Mouse (Mus musculus) myocyte (in vitro differentiated cells): ENCODE data around the gene Src. TPM values are rescaled to one million over a fixed set of nuclear protein-coding genes. Genes with fewer than 3 reads are reported as not detected.

Experiments used
- H3K27me3 ChIP-seq: one replicate; pipeline ENCODE4 v1.6.1; 2011; ENCODE audit not compliant: control insufficient read depth, insufficient read depth, insufficient read length
- H3K36me3 ChIP-seq: one replicate; pipeline ENCODE4 v1.6.1; 2011; ENCODE audit not compliant: control insufficient read depth, insufficient read depth
- H3K4me2 ChIP-seq: one replicate; pipeline ENCODE4 v1.6.1; 2011; ENCODE audit warnings: low read depth, control low read depth
- H3K4me3 ChIP-seq: one replicate; pipeline ENCODE4 v1.5.1; 2011; ENCODE audit warnings: mild to moderate bottlenecking, control low read depth, moderate library complexity
- H3K79me2 ChIP-seq: one replicate; pipeline ENCODE4 v1.6.1; 2011; ENCODE audit not compliant: control insufficient read depth, insufficient read depth
- H3ac ChIP-seq: one replicate; pipeline ENCODE4 v1.6.1; 2011; ENCODE audit not compliant: control insufficient read depth, insufficient read length
- CEBPB ChIP-seq: IDR thresholded peaks from 2 replicates; pipeline ENCODE4 v1.6.1; 2011; ENCODE audit warnings: mild to moderate bottlenecking, moderate library complexity; ENCODE audit not compliant: poor library complexity, insufficient read depth, severe bottlenecking
- E2F4 ChIP-seq: IDR thresholded peaks from one replicate; pipeline ENCODE4 v1.6.1; 2011; ENCODE audit warnings: mild to moderate bottlenecking, control low read depth, moderate library complexity; ENCODE audit not compliant: insufficient read depth
- MAX ChIP-seq: IDR thresholded peaks from one replicate; pipeline ENCODE4 v1.6.1; 2011; ENCODE audit warnings: low read depth, mild to moderate bottlenecking, control low read depth
- MYOD1 ChIP-seq, 3 experiments: IDR thresholded peaks; one replicate each; pipeline ENCODE4 v1.6.1; 2011; ENCODE audit warnings: control low read depth in 2 of 3, low read depth in 2 of 3, mild to moderate bottlenecking in 2 of 3, moderate library complexity in 1 of 3; ENCODE audit not compliant: insufficient read length in 2 of 3, control insufficient read depth in 1 of 3
- MYOG ChIP-seq, 3 experiments: IDR thresholded peaks; one replicate each; pipeline ENCODE4 v1.6.1; 2011; ENCODE audit warnings: control low read depth in 2 of 3, low read depth in 2 of 3, mild to moderate bottlenecking in 2 of 3; ENCODE audit not compliant: insufficient read length in 2 of 3, control insufficient read depth in 1 of 3, insufficient read depth in 1 of 3
- POLR2A ChIP-seq: IDR thresholded peaks from one replicate; pipeline ENCODE4 v1.6.1; 2011; ENCODE audit warnings: low read depth, mild to moderate bottlenecking, control low read depth, moderate library complexity; ENCODE audit not compliant: insufficient read length
- POLR2AphosphoS2 ChIP-seq: IDR thresholded peaks from one replicate; pipeline ENCODE4 v1.6.1; 2011; ENCODE audit warnings: low read depth, control low read depth; ENCODE audit not compliant: insufficient read length
- REST ChIP-seq: IDR thresholded peaks from one replicate; pipeline ENCODE4 v1.6.1; 2011; ENCODE audit warnings: mild to moderate bottlenecking, control low read depth, moderate library complexity; ENCODE audit not compliant: insufficient read depth, insufficient read length
- SRF ChIP-seq: IDR thresholded peaks from one replicate; pipeline ENCODE4 v1.6.1; 2011; ENCODE audit warnings: low read depth; ENCODE audit not compliant: control insufficient read depth, insufficient read length
- TCF12 ChIP-seq: IDR thresholded peaks from one replicate; pipeline ENCODE4 v1.6.1; 2011; ENCODE audit warnings: mild to moderate bottlenecking, control low read depth; ENCODE audit not compliant: poor library complexity, insufficient read depth, severe bottlenecking
- TCF3 ChIP-seq: IDR thresholded peaks from one replicate; pipeline ENCODE4 v1.6.1; 2011; ENCODE audit warnings: low read depth, control low read depth; ENCODE audit not compliant: insufficient read length
- USF1 ChIP-seq: IDR thresholded peaks from one replicate; pipeline ENCODE4 v1.6.1; 2011; ENCODE audit warnings: low read depth, mild to moderate bottlenecking, control low read depth, moderate library complexity
- polyA plus RNA-seq: library from polyadenylated mRNA; unstranded; fragments of >200 nt; fragmentation: generic; extraction: Trizol; gene quantifications from one replicate; pipeline ENCODE4 v1.2.1, GENCODE M21; 2012; ENCODE audit warnings: missing spikeins

Src gene
- polyA plus RNA-seq, 1 experiment, result 20.3 TPM

DNA sequence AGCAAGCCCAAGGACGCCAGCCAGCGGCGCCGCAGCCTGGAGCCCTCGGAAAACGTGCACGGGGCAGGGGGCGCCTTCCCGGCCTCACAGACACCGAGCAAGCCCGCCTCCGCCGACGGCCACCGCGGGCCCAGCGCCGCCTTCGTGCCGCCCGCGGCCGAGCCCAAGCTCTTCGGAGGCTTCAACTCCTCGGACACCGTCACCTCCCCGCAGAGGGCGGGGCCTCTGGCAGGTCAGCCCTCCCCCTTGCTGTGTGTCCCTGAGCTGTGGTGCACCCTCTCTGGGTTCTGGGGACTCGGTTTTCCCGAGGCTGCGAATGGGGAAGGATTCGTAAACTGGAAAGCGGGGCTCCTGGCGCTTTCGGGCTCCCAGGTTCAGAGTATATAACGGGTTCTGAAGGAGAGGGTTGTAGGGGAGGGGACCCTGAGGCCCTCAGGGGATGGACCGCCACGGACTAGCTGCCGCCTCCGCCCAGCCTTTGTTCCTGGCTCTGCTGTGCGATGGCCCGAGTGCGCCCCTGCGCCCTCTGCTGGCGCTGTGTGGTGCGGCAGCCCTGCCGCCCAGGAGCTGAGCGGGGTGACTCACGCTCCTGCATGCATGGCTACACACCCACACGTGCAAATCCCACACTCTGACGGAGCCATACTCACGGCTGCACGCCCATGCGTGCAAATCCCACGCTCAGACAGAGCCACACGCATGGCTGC lies 39.0 kb downstream of the Src start:
- Histone ChIP-seq H3K36me3 (no peaks in the 10 kb centered on the region), H3K4me3 (peak overlapping the region; percentile 18), H3K27me3 (no peaks in the 10 kb centered on the region), H3ac (no peak overlapping the region), H3K4me2 (peak overlapping the region; percentile 61), H3K79me2 (no peaks in the 10 kb centered on the region)
- TF ChIP-seq REST, result peak; percentile 26
- peak in 1 of 3 experiments; percentile 58 for TF ChIP-seq MYOD1 (IDR thresholded peaks at IDR 0.05; ENCODE audit: control insufficient read depth in 1 of 3, insufficient read length in 2 of 3, low read depth in 2 of 3)
- TF ChIP-seq POLR2A, result peak; percentile 51
- TF ChIP-seq CEBPB, result no peak
- TF ChIP-seq POLR2AphosphoS2, result peak; percentile 26
- peak; percentile 3 for TF ChIP-seq MAX
- no peak for TF ChIP-seq E2F4
- peak; percentile 6 for TF ChIP-seq TCF3
- peak in 2 of 3 experiments; percentile 11 to 52 for TF ChIP-seq MYOG (IDR thresholded peaks at IDR 0.05; ENCODE audit: control insufficient read depth in 1 of 3, insufficient read depth in 1 of 3, insufficient read length in 2 of 3, low read depth in 2 of 3)

DNA sequence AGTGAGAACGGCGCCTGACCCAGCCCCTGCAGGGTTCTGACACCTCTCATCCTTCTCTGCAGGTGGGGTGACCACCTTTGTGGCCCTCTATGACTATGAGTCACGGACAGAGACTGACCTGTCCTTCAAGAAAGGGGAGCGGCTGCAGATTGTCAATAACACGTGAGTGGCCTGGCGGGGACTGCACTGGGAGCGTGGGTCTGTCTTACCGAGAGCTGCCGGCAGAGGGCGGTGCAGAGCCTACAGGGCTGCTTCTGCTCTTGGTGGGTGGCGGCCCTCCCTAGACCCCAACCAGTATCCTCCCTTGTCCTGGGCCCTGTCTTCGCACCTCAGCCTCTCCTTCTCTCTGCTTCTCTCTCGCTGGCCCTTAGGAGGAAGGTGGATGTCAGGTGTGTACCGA lies 40.2 kb downstream of the Src start:
- TF ChIP-seq TCF12 (no peak), MAX (no peak), POLR2AphosphoS2 (no peak), MYOG (IDR thresholded peaks at IDR 0.05; ENCODE audit: control insufficient read depth in 1 of 3, insufficient read depth in 1 of 3, insufficient read length in 2 of 3, low read depth in 2 of 3) (peak in 1 of 3 experiments; percentile 9), E2F4 (no peak), POLR2A (no peak)
- Histone ChIP-seq H3ac (no peak overlapping the region), H3K79me2 (no peaks in the 10 kb centered on the region), H3K36me3 (no peaks in the 10 kb centered on the region), H3K4me2 (no peak overlapping the region), H3K27me3 (no peaks in the 10 kb centered on the region), H3K4me3 (no peak overlapping the region)

DNA sequence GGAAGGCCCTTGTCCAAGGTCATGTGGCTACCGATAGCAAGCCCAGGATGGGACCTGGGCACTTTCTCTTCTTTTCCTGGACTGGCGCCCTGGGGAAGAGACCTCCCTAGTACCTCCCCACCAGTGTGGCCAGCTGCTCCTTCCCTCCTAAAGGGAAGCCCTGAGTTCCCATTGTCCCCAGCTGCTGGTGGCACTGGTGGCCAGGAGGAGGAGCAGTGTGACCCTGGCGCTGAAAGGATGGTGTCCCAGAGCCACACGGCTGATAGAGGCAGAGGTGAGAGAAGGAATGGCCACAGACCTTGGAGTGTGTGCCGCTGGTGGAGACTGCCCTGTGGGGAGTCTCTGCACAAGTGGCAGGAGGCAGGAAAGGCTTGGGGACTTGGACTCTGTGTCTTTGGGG lies 41.5 kb downstream of the Src start:
- TF ChIP-seq MAX, result no peak
- TF ChIP-seq USF1, result no peak
- TF ChIP-seq REST, result no peak
- no peak for TF ChIP-seq MYOD1 (IDR thresholded peaks at IDR 0.05; ENCODE audit: control insufficient read depth in 1 of 3, insufficient read length in 2 of 3, low read depth in 2 of 3)
- no peak for TF ChIP-seq SRF
- TF ChIP-seq CEBPB, result no peak
- TF ChIP-seq TCF3, result no peak
- no peak for TF ChIP-seq E2F4
- no peak for TF ChIP-seq MYOG (IDR thresholded peaks at IDR 0.05; ENCODE audit: control insufficient read depth in 1 of 3, insufficient read depth in 1 of 3, insufficient read length in 2 of 3, low read depth in 2 of 3)
- no peak for TF ChIP-seq POLR2AphosphoS2
- no peak for TF ChIP-seq TCF12
- TF ChIP-seq POLR2A, result no peak
- Histone ChIP-seq H3K79me2 (no peaks in the 10 kb centered on the region), H3ac (no peak overlapping the region), H3K36me3 (no peaks in the 10 kb centered on the region), H3K27me3 (no peaks in the 10 kb centered on the region), H3K4me3 (no peak overlapping the region), H3K4me2 (no peak overlapping the region)

DNA sequence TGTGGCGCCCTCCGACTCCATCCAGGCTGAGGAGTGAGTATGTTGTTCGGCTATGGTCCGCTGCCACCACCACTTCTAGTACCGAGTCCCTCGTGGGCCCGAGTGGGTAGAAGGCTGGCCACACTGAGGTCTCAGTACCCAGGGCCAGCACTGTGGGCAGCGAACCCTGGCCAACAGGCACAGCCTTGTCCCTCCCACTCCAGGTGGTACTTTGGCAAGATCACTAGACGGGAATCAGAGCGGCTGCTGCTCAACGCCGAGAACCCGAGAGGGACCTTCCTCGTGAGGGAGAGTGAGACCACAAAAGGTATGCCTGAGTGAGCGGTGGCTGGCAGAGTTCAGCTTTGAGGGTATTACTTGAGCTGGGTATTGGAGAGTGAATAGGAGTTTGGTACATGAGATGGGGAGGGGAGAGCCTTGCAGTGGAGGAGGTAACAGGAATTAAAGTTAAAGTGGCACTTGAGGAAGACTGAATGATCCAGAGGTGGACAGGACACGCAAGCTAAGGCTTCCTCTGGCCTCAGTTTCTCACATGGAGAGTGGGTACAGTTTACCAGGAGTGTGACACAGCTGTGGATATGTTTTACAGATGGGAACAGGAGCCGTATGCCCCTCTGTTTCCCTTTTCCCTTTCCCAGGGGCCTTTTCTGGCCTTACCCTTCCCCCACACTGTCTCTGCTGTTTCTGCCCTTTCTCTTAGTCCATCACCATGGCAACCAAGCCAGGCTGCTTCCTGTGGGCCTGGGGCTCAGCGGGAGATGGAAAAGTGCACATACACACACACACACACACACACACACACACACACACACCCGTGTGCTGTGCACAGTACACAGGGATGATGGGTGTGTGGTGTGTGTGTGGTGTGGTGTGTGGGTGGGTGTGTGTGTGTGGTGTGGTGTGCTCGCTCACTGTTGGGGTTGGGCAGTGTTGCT lies 44.8 kb downstream of the Src start:
- Histone ChIP-seq H3K4me2 (no peak overlapping the region), H3K27me3 (no peaks in the 10 kb centered on the region), H3K36me3 (no peaks in the 10 kb centered on the region), H3K4me3 (no peak overlapping the region), H3ac (no peak overlapping the region), H3K79me2 (no peaks in the 10 kb centered on the region)
- TF ChIP-seq MAX, result no peak
